Mouse (Mus musculus): ENCODE results near the gene Edaradd. TPM values are rescaled to one million over a fixed set of nuclear protein-coding genes. Genes with fewer than 3 reads are reported as not detected.
A peak's percentile ranks its signal among the peaks of the same experiment; 100 is the strongest.

Gene Edaradd
- polyA plus RNA-seq, 1 experiment from 2014 or later, result 0.33 TPM

GRCm38 (mm10) chr13:12456711-12457110 is 63.5 kb downstream of the Edaradd start:
- Histone ChIP-seq H3K9me3 (replicated peaks) (no peaks in the 10 kb centered on the region), H3K4me3 (no peak overlapping the region), H3K36me3 (peaks cover 7% of the 10 kb centered on the region; the same call in 1 of the 2 replicates), H3K9ac (no peak overlapping the region), H3K4me2 (no peak overlapping the region), H3K27me3 (no peaks in the 10 kb centered on the region), H3K4me1 (replicated peaks) (peaks cover 5% of the 10 kb centered on the region), H3K27ac (no peak overlapping the region)
- ATAC-seq (replicated peaks; ENCODE audit: insufficient number of reproducible peaks, insufficient read depth, low FRiP score, low read depth), result no peak
- WGBS, result 76% methylated on average over 7 of the region's 7 CpGs

GRCm38 (mm10) chr13:12454686-12455390 is 65.4 kb downstream of the Edaradd start:
- Histone ChIP-seq H3K4me1 (replicated peaks) (peaks cover 3% of the 10 kb centered on the region), H3K9ac (no peak overlapping the region), H3K4me2 (no peak overlapping the region), H3K27ac (no peak overlapping the region), H3K27me3 (no peaks in the 10 kb centered on the region), H3K36me3 (peaks cover 11% of the 10 kb centered on the region; the same call in 1 of the 2 replicates), H3K4me3 (no peak overlapping the region), H3K9me3 (replicated peaks) (no peaks in the 10 kb centered on the region)
- no peak for ATAC-seq (replicated peaks; ENCODE audit: insufficient number of reproducible peaks, insufficient read depth, low FRiP score, low read depth)
- WGBS, result 81% methylated on average over 7 of the region's 7 CpGs

- ATAC-seq (replicated peaks; ENCODE audit: insufficient number of reproducible peaks, insufficient read depth, low FRiP score, low read depth), result no peak
These were observed 67.1 kb downstream of the Edaradd start for GRCm38 (mm10) chr13:12453150-12453549.

GRCm38 (mm10) chr13:12442008-12442587 is 78.1 kb downstream of the Edaradd start:
- Histone ChIP-seq H3K27ac (peak overlapping the region; percentile 35), H3K27me3 (no peaks in the 10 kb centered on the region), H3K9ac (no peak overlapping the region), H3K4me3 (no peak overlapping the region), H3K9me3 (replicated peaks) (no peaks in the 10 kb centered on the region), H3K4me2 (no peak overlapping the region), H3K4me1 (replicated peaks) (peaks cover 12% of the 10 kb centered on the region), H3K36me3 (peaks cover 37% of the 10 kb centered on the region)
- WGBS, result 50% methylated on average over 2 of the region's 2 CpGs
- ATAC-seq (replicated peaks; ENCODE audit: insufficient number of reproducible peaks, insufficient read depth, low FRiP score, low read depth), result peak; percentile 53; the same call in 1 of the 2 replicates

More at GRCm38 (mm10) chr13:12453150-12453549, 67.1 kb downstream of the Edaradd start:
- Histone ChIP-seq H3K27ac (no peak overlapping the region), H3K9me3 (replicated peaks) (no peaks in the 10 kb centered on the region), H3K27me3 (no peaks in the 10 kb centered on the region), H3K4me1 (replicated peaks) (no peaks in the 10 kb centered on the region), H3K4me3 (no peak overlapping the region), H3K9ac (no peak overlapping the region), H3K36me3 (peaks cover 8% of the 10 kb centered on the region; the same call in 1 of the 2 replicates), H3K4me2 (no peak overlapping the region)
- 88% methylated on average over 14 of the region's 14 CpGs for WGBS

GRCm38 (mm10) chr13:12440813-12441212 is 79.4 kb downstream of the Edaradd start:
- Histone ChIP-seq H3K27me3 (no peaks in the 10 kb centered on the region), H3K4me2 (no peak overlapping the region), H3K9me3 (replicated peaks) (no peaks in the 10 kb centered on the region), H3K4me1 (replicated peaks) (peaks cover 12% of the 10 kb centered on the region), H3K27ac (no peak overlapping the region), H3K36me3 (peaks cover 42% of the 10 kb centered on the region), H3K4me3 (no peak overlapping the region), H3K9ac (no peak overlapping the region)
- WGBS, result 84% methylated on average over 6 of the region's 6 CpGs
- no peak for ATAC-seq (replicated peaks; ENCODE audit: insufficient number of reproducible peaks, insufficient read depth, low FRiP score, low read depth)

GRCm38 (mm10) chr13:12439586-12439985 is 80.7 kb downstream of the Edaradd start:
- Histone ChIP-seq H3K27ac (no peak overlapping the region), H3K4me2 (no peak overlapping the region), H3K9me3 (replicated peaks) (no peaks in the 10 kb centered on the region), H3K4me3 (no peak overlapping the region), H3K27me3 (no peaks in the 10 kb centered on the region), H3K36me3 (peaks cover 49% of the 10 kb centered on the region), H3K4me1 (replicated peaks) (peaks cover 12% of the 10 kb centered on the region), H3K9ac (no peak overlapping the region)
- no peak for ATAC-seq (replicated peaks; ENCODE audit: insufficient number of reproducible peaks, insufficient read depth, low FRiP score, low read depth)
- 87% methylated on average over 3 of the region's 3 CpGs for WGBS

GRCm38 (mm10) chr13:12433843-12434242 is 86.4 kb downstream of the Edaradd start:
- Histone ChIP-seq H3K9me3 (replicated peaks) (no peaks in the 10 kb centered on the region), H3K27me3 (no peaks in the 10 kb centered on the region), H3K9ac (no peak overlapping the region), H3K27ac (no peak overlapping the region), H3K4me3 (no peak overlapping the region), H3K4me1 (replicated peaks) (no peaks in the 10 kb centered on the region), H3K4me2 (no peak overlapping the region), H3K36me3 (peaks cover 75% of the 10 kb centered on the region)
- ATAC-seq (replicated peaks; ENCODE audit: insufficient number of reproducible peaks, insufficient read depth, low FRiP score, low read depth), result no peak
- 80% methylated on average over 5 of the region's 5 CpGs for WGBS

- Histone ChIP-seq H3K4me1 (replicated peaks) (no peaks in the 10 kb centered on the region), H3K4me3 (no peak overlapping the region), H3K27ac (no peak overlapping the region), H3K9ac (no peak overlapping the region), H3K36me3 (peaks cover 75% of the 10 kb centered on the region), H3K27me3 (no peaks in the 10 kb centered on the region), H3K4me2 (no peak overlapping the region), H3K9me3 (replicated peaks) (no peaks in the 10 kb centered on the region)
- 90% methylated on average over 13 of the region's 13 CpGs for WGBS
- no peak for ATAC-seq (replicated peaks; ENCODE audit: insufficient number of reproducible peaks, insufficient read depth, low FRiP score, low read depth)
These were observed 91.7 kb downstream of the Edaradd start for GRCm38 (mm10) chr13:12428556-12428955.

Other genes starting within 250 kb of the Edaradd start
- 1,445 and 1,519 TPM in 2 replicates for gene Actn2, start 179.7 kb downstream of the Edaradd start, polyA plus RNA-seq (2015; fragmentation: Nextera tagmentation; extraction: Ambion mirVana)
- 6.2 and 10.1 TPM in 2 replicates for gene Heatr1, start 125.4 kb downstream of the Edaradd start, polyA plus RNA-seq (2015; fragmentation: Nextera tagmentation; extraction: Ambion mirVana)
- 14.6 and 18.9 TPM in 2 replicates for gene Lgals8, start 55.5 kb downstream of the Edaradd start, polyA plus RNA-seq (2015; fragmentation: Nextera tagmentation; extraction: Ambion mirVana)
- 5.1 and 5.4 TPM in 2 replicates for gene Ero1lb, start 45.4 kb upstream of the Edaradd start, polyA plus RNA-seq (2015; fragmentation: Nextera tagmentation; extraction: Ambion mirVana)

All from heart, embryonic 15.5 days (tissue).